Mouse (Mus musculus): Measurements from ENCODE around the gene Trio.

Gene Trio

GRCm38 (mm10) chr15:27991892-27992593, 33.6 kb downstream of the Trio start:
- DNase-seq (ENCODE audit: low read depth, low spot score): no peak

- DNase-seq (ENCODE audit: low read depth, low spot score): no peak
Measured at GRCm38 (mm10) chr15:27991066-27991701, 34.5 kb downstream of the Trio start.

- DNase-seq (ENCODE audit: low read depth, low spot score): no peak
Measured at GRCm38 (mm10) chr15:27987979-27988378, 37.7 kb downstream of the Trio start.

- DNase-seq (ENCODE audit: low read depth, low spot score): no peak
Measured at GRCm38 (mm10) chr15:27984881-27985280, 40.8 kb downstream of the Trio start.

- DNase-seq (ENCODE audit: low read depth, low spot score): no peak
Measured at GRCm38 (mm10) chr15:27981764-27982500, 43.7 kb downstream of the Trio start.

GRCm38 (mm10) chr15:27981258-27981657, 44.4 kb downstream of the Trio start:
- no peak for DNase-seq (ENCODE audit: low read depth, low spot score)

GRCm38 (mm10) chr15:27980436-27980835, 45.2 kb downstream of the Trio start:
- DNase-seq (ENCODE audit: low read depth, low spot score): no peak

GRCm38 (mm10) chr15:27976950-27977349, 48.7 kb downstream of the Trio start:
- no peak for DNase-seq (ENCODE audit: low read depth, low spot score)

GRCm38 (mm10) chr15:27976366-27976765, 49.3 kb downstream of the Trio start:
- DNase-seq (ENCODE audit: low read depth, low spot score): no peak

- DNase-seq (ENCODE audit: low read depth, low spot score): no peak
Measured at GRCm38 (mm10) chr15:27974637-27975036, 51.0 kb downstream of the Trio start.

- no peak for DNase-seq (ENCODE audit: low read depth, low spot score)
Measured at GRCm38 (mm10) chr15:27968183-27968582, 57.5 kb downstream of the Trio start.

- DNase-seq (ENCODE audit: low read depth, low spot score): no peak
Measured at GRCm38 (mm10) chr15:27967128-27967876, 58.3 kb downstream of the Trio start.

GRCm38 (mm10) chr15:27964877-27965276, 60.8 kb downstream of the Trio start:
- no peak for DNase-seq (ENCODE audit: low read depth, low spot score)

GRCm38 (mm10) chr15:27963506-27963905, 62.1 kb downstream of the Trio start:
- no peak for DNase-seq (ENCODE audit: low read depth, low spot score)

- DNase-seq (ENCODE audit: low read depth, low spot score): no peak
Measured at GRCm38 (mm10) chr15:27960642-27961041, 65.0 kb downstream of the Trio start.

- no peak for DNase-seq (ENCODE audit: low read depth, low spot score)
Measured at GRCm38 (mm10) chr15:27957867-27958266, 67.8 kb downstream of the Trio start.

GRCm38 (mm10) chr15:27955614-27956013, 70.0 kb downstream of the Trio start:
- no peak for DNase-seq (ENCODE audit: low read depth, low spot score)

- DNase-seq (ENCODE audit: low read depth, low spot score): no peak
Measured at GRCm38 (mm10) chr15:27954356-27954755, 71.3 kb downstream of the Trio start.

GRCm38 (mm10) chr15:27953570-27953969, 72.1 kb downstream of the Trio start:
- DNase-seq (ENCODE audit: low read depth, low spot score): no peak

- DNase-seq (ENCODE audit: low read depth, low spot score): no peak
Measured at GRCm38 (mm10) chr15:27951195-27951594, 74.5 kb downstream of the Trio start.

- no peak for DNase-seq (ENCODE audit: low read depth, low spot score)
Measured at GRCm38 (mm10) chr15:27949196-27949595, 76.5 kb downstream of the Trio start.

GRCm38 (mm10) chr15:27947880-27948279, 77.8 kb downstream of the Trio start:
- no peak for DNase-seq (ENCODE audit: low read depth, low spot score)

Data from WW6 (cell line).